Mouse (Mus musculus) stomach, postnatal 0 days (tissue): ENCODE results near the gene Fam131b. TPM values are rescaled to one million over a fixed set of nuclear protein-coding genes. Genes with fewer than 3 reads are reported as not detected.

Experiments
- ATAC-seq: fragments of 200-750 bp; cut with Nextera tagmentation; 2 replicates; pipeline ENCODE4 v1.8.0; 2017; ENCODE audit not compliant: low FRiP score, low TSS enrichment
- DNase-seq: peaks from one replicate; pipeline ENCODE4 v3.0.0-alpha.2; 2016; ENCODE audit warnings: low spot score
- H3K27ac ChIP-seq: fragments of 300-500 bp; sonication (generic); replicated peaks from 2 replicates; pipeline ENCODE4 v1.5.1; 2014; ENCODE audit warnings: mild to moderate bottlenecking, control low read depth
- H3K27me3 ChIP-seq: fragments of 300-500 bp; sonication (generic); 2 replicates; pipeline ENCODE4 v1.6.1; 2014; ENCODE audit warnings: low read length; ENCODE audit not compliant: control insufficient read depth, insufficient read depth
- H3K36me3 ChIP-seq: fragments of 300-500 bp; sonication (generic); 2 replicates; pipeline ENCODE4 v1.6.1; 2014; ENCODE audit warnings: low read length, mixed read lengths; ENCODE audit not compliant: control insufficient read depth, insufficient read depth
- H3K4me1 ChIP-seq: fragments of 300-500 bp; sonication (generic); replicated peaks from 2 replicates; pipeline ENCODE4 v1.6.1; 2014; ENCODE audit warnings: antibody characterized with exemption; ENCODE audit not compliant: control insufficient read depth, insufficient read depth
- H3K4me2 ChIP-seq: fragments of 300-500 bp; sonication (generic); replicated peaks from 2 replicates; pipeline ENCODE4 v1.6.1; 2014; ENCODE audit warnings: low read depth, mild to moderate bottlenecking, control low read depth, moderate library complexity
- H3K4me3 ChIP-seq: fragments of 300-500 bp; sonication (generic); 2 replicates; pipeline ENCODE4 v1.5.1; 2014; ENCODE audit warnings: low read depth, low read length, control low read depth
- H3K9ac ChIP-seq: fragments of 300-500 bp; sonication (generic); 2 replicates; pipeline ENCODE4 v1.6.1; 2014; ENCODE audit warnings: mild to moderate bottlenecking, low read length, control low read depth, mixed read lengths
- H3K9me3 ChIP-seq: fragments of 300-500 bp; sonication (generic); 2 replicates; pipeline ENCODE4 v1.6.1; 2016; ENCODE audit warnings: low read length; ENCODE audit not compliant: control insufficient read depth
- CTCF ChIP-seq: IDR thresholded peaks from 2 replicates; pipeline ENCODE4 v1.5.1; 2016; ENCODE audit warnings: antibody characterized with exemption, low read depth, mild to moderate bottlenecking, moderate library complexity
- EP300 ChIP-seq: optimal IDR thresholded peaks from 2 replicates; pipeline ENCODE3; 2016; ENCODE audit warnings: antibody characterized with exemption
- WGBS: fragments of 180-500 bp; shearing (Covaris S2); extraction: QIAGEN DNeasy Blood & Tissue Kit; methylation state at CpG from one replicate; pipeline ENCODE4 v1.1.7; 2014; 5-methylcytosine and 5-hydroxymethylcytosine counted together
- polyA plus RNA-seq: library from polyadenylated mRNA; unstranded; fragments of >200 nt; fragmentation: Nextera tagmentation; extraction: Ambion mirVana; gene quantifications from 2 replicates; pipeline ENCODE4 v1.2.1, GENCODE M21; 2015

Gene Fam131b
- polyA plus RNA-seq, 1 experiment from 2014 or later = 0.12 TPM

DNA sequence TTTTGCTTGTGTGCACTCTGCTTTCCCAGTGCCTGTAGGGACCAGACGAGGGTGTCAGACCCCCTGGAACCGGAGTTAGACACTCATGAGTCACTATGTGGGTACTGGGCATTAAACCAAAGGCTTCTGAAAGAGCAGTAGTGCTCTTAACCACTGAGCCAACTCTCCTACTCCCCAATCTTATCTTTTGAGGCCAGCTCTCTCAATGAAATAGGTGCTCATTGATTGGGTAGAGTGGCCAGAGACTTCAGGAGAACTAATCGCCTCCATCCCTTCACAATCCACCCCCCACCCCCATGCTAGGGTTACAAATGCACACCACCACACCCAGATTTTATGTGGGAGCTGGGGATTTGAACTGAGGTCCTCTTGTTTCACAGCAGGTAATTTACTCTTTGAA lies 4.3 kb upstream of the Fam131b start:
- no peaks in the 10 kb centered on the region for H3K36me3 ChIP-seq
- H3K4me2 ChIP-seq = no peak overlapping the region
- H3K27me3 ChIP-seq = no peaks in the 10 kb centered on the region; the same call in 1 of the 2 replicates
- H3K4me3 ChIP-seq = no peak overlapping the region
- DNase-seq = no peak
- no peak overlapping the region for H3K9ac ChIP-seq
- H3K9me3 ChIP-seq = no peaks in the 10 kb centered on the region
- no peak for TF ChIP-seq CTCF
- no peak for TF ChIP-seq EP300
- no peak for ATAC-seq
- WGBS = 73% methylated on average over 3 of the region's 3 CpGs
- no peak overlapping the region for H3K27ac ChIP-seq
- 0 out of 2 replicates have a peak, but pooled peaks cover 2% of the 10 kb centered on the region for H3K4me1 ChIP-seq

- H3K4me3 ChIP-seq = no peak overlapping the region
- no peak for ATAC-seq
- H3K36me3 ChIP-seq = no peaks in the 10 kb centered on the region
- 0 out of 2 replicates have a peak, but pooled peaks cover 3% of the 10 kb centered on the region for H3K4me1 ChIP-seq
- H3K27ac ChIP-seq = no peak overlapping the region
- TF ChIP-seq EP300 = no peak
- no peak for TF ChIP-seq CTCF
- DNase-seq = no peak
- H3K9me3 ChIP-seq = no peaks in the 10 kb centered on the region
- no peak overlapping the region for H3K9ac ChIP-seq
- WGBS = 83% methylated on average over 3 of the region's 3 CpGs
- H3K27me3 ChIP-seq = no peaks in the 10 kb centered on the region; the same call in 1 of the 2 replicates
- no peak overlapping the region for H3K4me2 ChIP-seq
Measured at GRCm38 (mm10) chr6:42326509-42326908, 2.1 kb upstream of the Fam131b start.

DNA sequence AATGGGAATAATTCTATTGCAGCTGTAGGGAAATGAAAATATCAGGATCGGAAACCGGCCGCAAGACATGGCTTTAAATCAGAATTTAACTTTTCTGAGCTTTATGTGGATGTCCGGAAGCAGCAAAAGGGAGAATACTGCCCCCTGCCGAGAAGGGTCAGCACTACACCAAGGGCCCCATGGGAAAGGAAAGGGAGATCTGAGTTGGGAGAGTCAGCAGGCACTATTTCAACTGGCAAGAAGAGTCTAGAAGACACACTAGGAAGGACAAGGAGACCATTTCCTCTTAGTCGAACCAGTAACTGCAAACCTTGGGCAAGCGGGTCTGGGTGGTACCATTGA lies 796 bp upstream of the Fam131b start:
- DNase-seq (peak; percentile 77), ATAC-seq (no peak)
- no peak overlapping the region; the same call in 1 of the 2 replicates for H3K9ac ChIP-seq
- H3K4me1 ChIP-seq = 0 out of 2 replicates have a peak, but pooled peaks cover 3% of the 10 kb centered on the region
- WGBS = 7% methylated on average over 7 of the region's 7 CpGs
- H3K27me3 ChIP-seq = no peaks in the 10 kb centered on the region; the same call in 1 of the 2 replicates
- H3K9me3 ChIP-seq = no peaks in the 10 kb centered on the region
- TF ChIP-seq CTCF (peak; percentile 86), EP300 (no peak)
- H3K4me2 ChIP-seq = peak overlapping the region; percentile 92
- no peak overlapping the region for H3K27ac ChIP-seq
- H3K36me3 ChIP-seq = no peaks in the 10 kb centered on the region
- H3K4me3 ChIP-seq = peak overlapping the region; percentile 58

GRCm38 (mm10) chr6:42324067-42324481 lies 369 bp downstream of the Fam131b start:
- H3K4me3 ChIP-seq = peak overlapping the region; percentile 58
- DNase-seq (peak; percentile 19), ATAC-seq (peak; percentile 10)
- peak overlapping the region; percentile 47 for H3K9ac ChIP-seq
- H3K36me3 ChIP-seq = no peaks in the 10 kb centered on the region
- TF ChIP-seq CTCF (peak; percentile 3; the same call in 1 of the 2 replicates), EP300 (no peak)
- H3K9me3 ChIP-seq = no peaks in the 10 kb centered on the region
- WGBS = 0% methylated on average over 13 of the region's 32 CpGs
- H3K4me1 ChIP-seq = 0 out of 2 replicates have a peak, but pooled peaks cover 3% of the 10 kb centered on the region
- H3K4me2 ChIP-seq = peak overlapping the region; percentile 92
- H3K27me3 ChIP-seq = no peaks in the 10 kb centered on the region; the same call in 1 of the 2 replicates
- no peak overlapping the region for H3K27ac ChIP-seq

DNA sequence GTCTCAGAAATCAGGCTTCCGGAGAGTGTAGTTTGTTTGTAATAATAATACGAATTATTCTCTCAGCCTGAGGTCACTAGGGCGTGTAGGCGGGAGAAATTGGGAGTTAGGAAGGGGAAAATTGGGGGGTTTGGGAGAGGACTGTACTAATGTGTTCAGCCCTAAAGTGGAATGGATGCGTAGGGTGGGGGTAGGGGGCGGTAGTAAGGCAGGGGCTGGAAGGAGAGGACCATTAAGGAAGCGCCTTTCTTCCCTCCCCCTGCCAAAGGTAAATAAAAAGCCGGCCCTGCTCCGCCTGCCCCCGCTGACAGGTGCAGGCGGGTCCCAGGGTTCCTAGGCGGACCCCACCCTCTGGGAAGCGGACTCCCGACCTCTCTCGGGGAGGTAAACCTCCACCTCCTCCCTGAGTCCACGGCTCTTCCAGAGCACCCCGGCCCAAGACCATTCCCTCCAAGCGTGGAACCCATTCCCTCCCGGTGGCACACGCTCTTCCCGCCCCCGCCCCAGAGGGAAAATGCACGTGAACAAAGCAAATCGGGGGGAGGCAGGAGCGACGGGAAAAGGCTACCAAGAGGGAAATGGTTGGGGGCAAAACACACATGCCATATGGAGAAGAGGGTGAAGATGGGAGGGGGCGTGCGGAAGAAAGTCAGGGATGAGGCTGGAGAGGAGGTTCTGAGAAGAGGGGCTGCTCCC lies 924 bp downstream of the Fam131b start:
- Histone ChIP-seq H3K4me3 (peak overlapping the region; percentile 58), H3K27ac (no peak overlapping the region), H3K9me3 (no peaks in the 10 kb centered on the region), H3K4me2 (peak overlapping the region; percentile 92), H3K4me1 (0 out of 2 replicates have a peak, but pooled peaks cover 3% of the 10 kb centered on the region), H3K9ac (peak overlapping the region; percentile 47; the same call in 1 of the 2 replicates), H3K36me3 (no peaks in the 10 kb centered on the region), H3K27me3 (no peaks in the 10 kb centered on the region; the same call in 1 of the 2 replicates)
- DNase-seq (peak; percentile 21), ATAC-seq (peak; percentile 34; the same call in 1 of the 2 replicates)
- TF ChIP-seq CTCF (no peak), EP300 (no peak)
- 3% methylated on average over 26 of the region's 28 CpGs for WGBS

DNA sequence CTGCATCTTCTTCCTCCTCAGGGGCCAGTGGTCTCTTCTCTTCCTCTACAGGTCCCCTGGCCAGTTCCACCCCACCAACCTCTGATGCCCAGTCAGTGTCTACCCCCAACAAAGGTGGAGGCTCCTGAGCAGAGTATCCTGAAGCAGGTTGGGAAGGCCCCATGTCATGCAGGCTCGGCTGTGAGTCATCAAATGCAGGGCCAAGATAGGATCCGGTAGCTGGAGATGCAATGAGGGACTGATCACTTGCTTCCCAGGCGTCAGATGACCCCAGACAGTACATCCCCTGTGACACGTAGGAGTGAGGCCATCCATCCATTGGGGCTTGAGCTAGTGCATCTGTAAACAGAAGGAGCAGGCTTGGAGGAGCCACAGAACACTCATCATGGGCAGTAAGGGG lies 6.2 kb downstream of the Fam131b start:
- TF ChIP-seq CTCF (no peak), EP300 (no peak)
- DNase-seq (no peak), ATAC-seq (no peak)
- Histone ChIP-seq H3K9me3 (no peaks in the 10 kb centered on the region), H3K4me1 (no peaks in the 10 kb centered on the region), H3K27ac (no peak overlapping the region), H3K4me2 (no peak overlapping the region), H3K4me3 (no peak overlapping the region), H3K27me3 (no peaks in the 10 kb centered on the region), H3K9ac (no peak overlapping the region), H3K36me3 (no peaks in the 10 kb centered on the region)
- 63% methylated on average over 4 of the region's 4 CpGs for WGBS
